Mouse (Mus musculus) urinary bladder, adult 2 months (tissue): ENCODE data around the gene Csta1. TPM values are rescaled to one million over a fixed set of nuclear protein-coding genes. Genes with fewer than 3 reads are reported as not detected.
"Not testable (repeated sequence)": the region's sequence is repeated elsewhere in the genome, so short reads cannot be mapped to it uniquely, and the experiment has no call there.

Experiments used
- DNase-seq: peaks from one replicate; pipeline ENCODE4 v3.0.0; 2022; ENCODE audit warnings: low spot score
- polyA plus RNA-seq: library from polyadenylated mRNA; depleted of rRNA; stranded (reverse); fragments of >200 nt; gene quantifications from 2 replicates; pipeline ENCODE4 v1.2.3, GENCODE M21; 2012; rRNA removed

Csta1 gene
- 0.03 and 0.09 TPM in 2 replicates for polyA plus RNA-seq

GRCm38 (mm10) chr16:36131141-36131540 lies at the start of gene Csta1:
TSS of gene Csta1 (minus strand) at chr16:36131241.
- no peak for DNase-seq

GRCm38 (mm10) chr16:36179910-36180309 lies 48.9 kb upstream of the Csta1 start:
- no peak for DNase-seq

- DNase-seq = no peak
These were observed 45.1 kb upstream of the Csta1 start for GRCm38 (mm10) chr16:36176108-36176507.

- DNase-seq = not testable (repeated sequence)
These were observed 36.8 kb upstream of the Csta1 start for GRCm38 (mm10) chr16:36167841-36168240.

GRCm38 (mm10) chr16:36156402-36156975 lies 25.4 kb upstream of the Csta1 start, which contains the start of gene Stfa2l1:
TSS of gene Stfa2l1 (plus strand) at chr16:36156811.
- DNase-seq = no peak

GRCm38 (mm10) chr16:36138201-36138600 lies 7.2 kb upstream of the Csta1 start:
- no peak for DNase-seq

- DNase-seq = no peak
These were observed 2.9 kb downstream of the Csta1 start for GRCm38 (mm10) chr16:36128092-36128491.

GRCm38 (mm10) chr16:36115751-36116150 lies 15.3 kb downstream of the Csta1 start:
- not testable (repeated sequence) for DNase-seq

GRCm38 (mm10) chr16:36111486-36111885 lies 19.6 kb downstream of the Csta1 start:
- not testable (repeated sequence) for DNase-seq

- DNase-seq = no peak
These were observed 28.8 kb downstream of the Csta1 start for GRCm38 (mm10) chr16:36102211-36102610.

GRCm38 (mm10) chr16:36101526-36101925 lies 29.5 kb downstream of the Csta1 start:
- DNase-seq = no peak

GRCm38 (mm10) chr16:36097813-36098499 lies 33.1 kb downstream of the Csta1 start:
- not testable (repeated sequence) for DNase-seq

GRCm38 (mm10) chr16:36094079-36094478 lies 37.0 kb downstream of the Csta1 start:
- DNase-seq = no peak

GRCm38 (mm10) chr16:36090785-36091509 lies 40.1 kb downstream of the Csta1 start:
- no peak for DNase-seq

GRCm38 (mm10) chr16:36089850-36090616 lies 41.0 kb downstream of the Csta1 start:
- no peak for DNase-seq

- no peak for DNase-seq
These were observed 42.0 kb downstream of the Csta1 start for GRCm38 (mm10) chr16:36089065-36089464.

GRCm38 (mm10) chr16:36087846-36088245 lies 43.2 kb downstream of the Csta1 start:
- DNase-seq = no peak

GRCm38 (mm10) chr16:36079916-36080315 lies 51.1 kb downstream of the Csta1 start:
- DNase-seq = no peak

GRCm38 (mm10) chr16:36074772-36075171 lies 56.3 kb downstream of the Csta1 start:
- DNase-seq = no peak

GRCm38 (mm10) chr16:36072410-36073011 lies 58.5 kb downstream of the Csta1 start:
- no peak for DNase-seq
